Mouse (Mus musculus): Measurements from ENCODE around the gene Nlrp1b. TPM values are rescaled to one million over a fixed set of nuclear protein-coding genes. Genes with fewer than 3 reads are reported as not detected.

The Nlrp1b gene
- total and polyA plus RNA-seq, 2 experiments from 2014 or later = not detected

DNA sequence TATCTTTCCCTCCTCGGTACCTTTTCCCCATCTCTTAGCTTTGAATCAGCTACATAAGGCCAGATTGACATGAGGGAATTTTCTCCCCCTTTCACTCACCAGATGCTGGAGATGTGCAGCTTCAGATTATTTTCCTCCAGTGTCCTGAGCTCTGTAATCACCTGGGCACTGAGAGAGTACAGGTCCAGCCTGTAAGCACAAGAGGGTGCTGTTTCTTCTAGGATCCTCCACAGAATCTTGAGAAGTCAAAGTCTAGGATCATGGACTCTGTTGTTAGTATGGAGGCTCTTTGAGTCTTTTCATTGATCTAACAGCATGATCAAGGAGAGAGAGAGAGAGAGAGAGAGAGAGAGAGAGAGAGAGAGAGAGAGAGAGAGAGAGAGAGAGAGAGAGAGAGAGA is 60.9 kb downstream of the Nlrp1b start:
- 77% methylated on average over 1 of the region's 1 CpGs for WGBS
- no peak for TF ChIP-seq CTCF (IDR thresholded peaks at IDR 0.05)
- no peak for DNase-seq (ENCODE audit: low spot score)

GRCm38 (mm10) chr11:71164139-71164538 is 66.4 kb downstream of the Nlrp1b start:
- DNase-seq (ENCODE audit: low spot score) = no peak

More for the DNA sequence above, 60.9 kb downstream of the Nlrp1b start:
- H3K36me3 ChIP-seq (ENCODE audit: insufficient read depth, low read length) = no peaks in the 10 kb centered on the region
- H3K27me3 ChIP-seq (ENCODE audit: insufficient read depth, low read length) = no peaks in the 10 kb centered on the region
- no peak overlapping the region for H3K4me2 ChIP-seq (ENCODE audit: low read depth, low read length, poor library complexity, severe bottlenecking)
- no peaks in the 10 kb centered on the region for H3K9me3 ChIP-seq (ENCODE audit: low read length)
- H3K4me1 ChIP-seq (ENCODE audit: insufficient read depth, low read length) = no peaks in the 10 kb centered on the region
- ATAC-seq (ENCODE audit: low FRiP score) = no peak
- no peak overlapping the region for H3K4me3 ChIP-seq (ENCODE audit: low read depth, low read length)
- H3K9ac ChIP-seq (replicated peaks; ENCODE audit: low read length, poor library complexity, severe bottlenecking) = no peak overlapping the region
- no peak overlapping the region for H3K27ac ChIP-seq (ENCODE audit: low read depth, low read length)

DNA sequence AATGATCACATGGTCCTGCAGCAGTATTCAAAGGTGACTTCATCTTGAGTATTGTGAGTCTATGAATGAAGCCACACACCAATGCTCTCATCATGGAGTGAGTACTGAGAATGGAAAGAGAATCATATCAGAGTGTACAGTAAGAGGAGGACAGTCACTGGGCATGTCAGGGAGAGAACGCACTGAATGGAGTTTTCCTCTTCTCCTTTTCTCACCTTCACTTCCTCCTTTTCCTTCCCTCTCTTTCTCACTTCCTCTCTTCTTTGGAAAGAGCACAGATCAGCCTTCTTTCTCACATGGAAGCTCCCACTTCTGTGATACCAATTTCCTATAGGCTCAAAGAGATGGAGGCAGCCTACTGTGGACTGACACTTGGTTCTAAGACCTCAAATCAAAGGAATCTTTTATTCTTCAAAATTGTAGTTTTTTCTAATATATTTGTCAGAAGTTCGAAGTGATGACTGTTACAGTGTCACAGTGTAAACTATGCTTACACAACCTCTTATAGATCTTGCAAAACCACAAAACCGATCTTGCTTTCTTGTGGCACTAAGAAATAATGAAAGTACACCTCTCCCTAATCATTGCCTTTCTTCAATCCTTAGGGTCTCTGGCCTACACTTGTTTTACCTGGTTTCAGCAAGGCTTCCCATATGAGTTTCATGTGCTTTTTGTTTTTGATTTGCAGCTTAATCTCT is 70.9 kb downstream of the Nlrp1b start:
- Histone ChIP-seq H3K36me3 (ENCODE audit: insufficient read depth, low read length) (no peaks in the 10 kb centered on the region), H3K9me3 (ENCODE audit: low read length) (no peaks in the 10 kb centered on the region), H3K27ac (ENCODE audit: low read depth, low read length) (no peak overlapping the region), H3K4me1 (ENCODE audit: insufficient read depth, low read length) (no peaks in the 10 kb centered on the region), H3K4me3 (ENCODE audit: low read depth, low read length) (no peak overlapping the region), H3K9ac (replicated peaks; ENCODE audit: low read length, poor library complexity, severe bottlenecking) (no peak overlapping the region), H3K4me2 (ENCODE audit: low read depth, low read length, poor library complexity, severe bottlenecking) (no peak overlapping the region), H3K27me3 (ENCODE audit: insufficient read depth, low read length) (no peaks in the 10 kb centered on the region)
- ATAC-seq (ENCODE audit: low FRiP score) (no peak), DNase-seq (ENCODE audit: low spot score) (no peak)
- TF ChIP-seq CTCF (IDR thresholded peaks at IDR 0.05) = no peak
- 71% methylated on average over 3 of the region's 3 CpGs for WGBS

More at GRCm38 (mm10) chr11:71164139-71164538, 66.4 kb downstream of the Nlrp1b start:
- no peak for TF ChIP-seq CTCF (IDR thresholded peaks at IDR 0.05)
- Histone ChIP-seq H3K4me2 (ENCODE audit: low read depth, low read length, poor library complexity, severe bottlenecking) (no peak overlapping the region), H3K4me1 (ENCODE audit: insufficient read depth, low read length) (no peaks in the 10 kb centered on the region), H3K27ac (ENCODE audit: low read depth, low read length) (no peak overlapping the region), H3K27me3 (ENCODE audit: insufficient read depth, low read length) (no peaks in the 10 kb centered on the region), H3K9ac (replicated peaks; ENCODE audit: low read length, poor library complexity, severe bottlenecking) (no peak overlapping the region), H3K4me3 (ENCODE audit: low read depth, low read length) (no peak overlapping the region), H3K36me3 (ENCODE audit: insufficient read depth, low read length) (no peaks in the 10 kb centered on the region), H3K9me3 (ENCODE audit: low read length) (no peaks in the 10 kb centered on the region)
- 61% methylated on average over 1 of the region's 1 CpGs for WGBS
- ATAC-seq (ENCODE audit: low FRiP score) = no peak

GRCm38 (mm10) chr11:71155272-71155671 is 75.3 kb downstream of the Nlrp1b start:
- no peaks in the 10 kb centered on the region for H3K27me3 ChIP-seq (ENCODE audit: insufficient read depth, low read length)
- no peak overlapping the region for H3K9ac ChIP-seq (replicated peaks; ENCODE audit: low read length, poor library complexity, severe bottlenecking)
- no peaks in the 10 kb centered on the region for H3K9me3 ChIP-seq (ENCODE audit: low read length)
- no peak overlapping the region for H3K4me3 ChIP-seq (ENCODE audit: low read depth, low read length)
- WGBS = 88% methylated on average over 1 of the region's 1 CpGs
- no peak for DNase-seq (ENCODE audit: low spot score)
- no peaks in the 10 kb centered on the region for H3K4me1 ChIP-seq (ENCODE audit: insufficient read depth, low read length)
- no peaks in the 10 kb centered on the region for H3K36me3 ChIP-seq (ENCODE audit: insufficient read depth, low read length)
- H3K27ac ChIP-seq (ENCODE audit: low read depth, low read length) = no peak overlapping the region
- no peak for TF ChIP-seq CTCF (IDR thresholded peaks at IDR 0.05)
- ATAC-seq (ENCODE audit: low FRiP score) = no peak
- no peak overlapping the region for H3K4me2 ChIP-seq (ENCODE audit: low read depth, low read length, poor library complexity, severe bottlenecking)

- no peak within 1 kb of the TSS for H3K9ac ChIP-seq (replicated peaks; ENCODE audit: low read length, poor library complexity, severe bottlenecking)
- 79% methylated on average over 3 of the region's 3 CpGs for WGBS
- no peak for ATAC-seq (ENCODE audit: low FRiP score)
- H3K4me2 ChIP-seq (ENCODE audit: low read depth, low read length, poor library complexity, severe bottlenecking) = no peak within 1 kb of the TSS
- H3K4me3 ChIP-seq (ENCODE audit: low read depth, low read length) = no peak within 1 kb of the TSS
- TF ChIP-seq CTCF (IDR thresholded peaks at IDR 0.05) = no peak
- H3K9me3 ChIP-seq (ENCODE audit: low read length) = no peaks in the 10 kb centered on the region
- H3K36me3 ChIP-seq (ENCODE audit: insufficient read depth, low read length) = no peaks in the 10 kb centered on the region
- no peak within 1 kb of the TSS for H3K27ac ChIP-seq (ENCODE audit: low read depth, low read length)
- no peak for DNase-seq (ENCODE audit: low spot score)
- H3K27me3 ChIP-seq (ENCODE audit: insufficient read depth, low read length) = no peaks in the 10 kb centered on the region
- H3K4me1 ChIP-seq (ENCODE audit: insufficient read depth, low read length) = no peaks in the 10 kb centered on the region
Observed at GRCm38 (mm10) chr11:71144661-71145060, 85.9 kb downstream of the Nlrp1b start, which contains the start of gene Nlrp1a. Nlrp1a (minus strand) TSS chr11:71144704.

DNA sequence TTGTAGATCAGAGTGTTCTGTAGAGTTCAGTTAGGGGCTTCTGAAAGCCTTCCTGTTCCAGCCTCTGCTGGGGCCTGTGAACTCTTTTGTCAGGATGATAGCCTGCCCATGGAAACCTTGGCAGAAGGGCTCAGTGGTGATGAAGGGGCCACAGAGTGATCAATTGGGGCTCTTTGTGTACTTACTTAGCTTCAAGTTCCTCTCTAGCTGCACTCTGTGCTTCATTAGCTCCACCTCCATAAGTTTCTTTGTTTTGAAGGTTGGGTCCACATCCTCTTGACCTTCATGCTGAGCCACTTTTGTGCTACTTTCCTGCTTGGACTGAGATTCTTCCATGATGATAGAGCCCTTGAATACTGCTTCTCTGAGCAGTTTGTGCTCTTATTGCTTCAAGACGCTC is 88.5 kb downstream of the Nlrp1b start:
- Histone ChIP-seq H3K4me1 (ENCODE audit: insufficient read depth, low read length) (no peaks in the 10 kb centered on the region), H3K4me2 (ENCODE audit: low read depth, low read length, poor library complexity, severe bottlenecking) (no peak overlapping the region), H3K9me3 (ENCODE audit: low read length) (no peaks in the 10 kb centered on the region), H3K27ac (ENCODE audit: low read depth, low read length) (no peak overlapping the region), H3K9ac (replicated peaks; ENCODE audit: low read length, poor library complexity, severe bottlenecking) (no peak overlapping the region), H3K36me3 (ENCODE audit: insufficient read depth, low read length) (no peaks in the 10 kb centered on the region), H3K27me3 (ENCODE audit: insufficient read depth, low read length) (no peaks in the 10 kb centered on the region), H3K4me3 (ENCODE audit: low read depth, low read length) (no peak overlapping the region)
- TF ChIP-seq CTCF (IDR thresholded peaks at IDR 0.05) = no peak
- WGBS = 81% methylated on average over 1 of the region's 1 CpGs
- ATAC-seq (ENCODE audit: low FRiP score) = no peak
- DNase-seq (ENCODE audit: low spot score) = no peak
